Mouse (Mus musculus): Measurements from ENCODE around the gene Gm11146. TPM values are rescaled to one million over a fixed set of nuclear protein-coding genes. Genes with fewer than 3 reads are reported as not detected.
A peak's percentile ranks its signal among the peaks of the same experiment; 100 is the strongest.

Gm11146 gene
- total and polyA plus RNA-seq, 2 experiments from 2014 or later = not detected

GRCm38 (mm10) chr16:77593828-77594421 lies 8.0 kb downstream of the Gm11146 start:
- no peak for TF ChIP-seq EP300 (IDR thresholded peaks at IDR 0.05; ENCODE audit: low read depth)
- TF ChIP-seq CTCF (IDR thresholded peaks at IDR 0.05; ENCODE audit: low read depth) = no peak
- no peaks in the 10 kb centered on the region for H3K9me3 ChIP-seq (replicated peaks; ENCODE audit: control insufficient read depth, low read length)
- peak overlapping the region; percentile 46 for H3K4me3 ChIP-seq (ENCODE audit: low read depth, low read length)
- H3K36me3 ChIP-seq (replicated peaks; ENCODE audit: control insufficient read depth, insufficient read depth, low read length) = 0 out of 2 replicates have a peak, but pooled peaks cover 3% of the 10 kb centered on the region
- peak overlapping the region; percentile 58 for H3K4me2 ChIP-seq (ENCODE audit: low read depth, low read length)
- 13% methylated on average over 12 of the region's 12 CpGs for WGBS
- H3K9ac ChIP-seq (replicated peaks; ENCODE audit: low read depth, low read length) = peak overlapping the region; percentile 21; the same call in 1 of the 2 replicates
- no peaks in the 10 kb centered on the region; the same call in 1 of the 2 replicates for H3K4me1 ChIP-seq (ENCODE audit: control insufficient read depth, insufficient read depth)
- DNase-seq (ENCODE audit: low spot score) (peak; percentile 50), ATAC-seq (ENCODE audit: insufficient read depth, low read depth) (peak; percentile 51; the same call in 1 of the 2 replicates)
- H3K27me3 ChIP-seq (ENCODE audit: control insufficient read depth, insufficient read depth, low read length) = no peaks in the 10 kb centered on the region
- H3K27ac ChIP-seq (ENCODE audit: low read depth) = peak overlapping the region; percentile 69

- no peak overlapping the region for H3K4me3 ChIP-seq (ENCODE audit: low read depth, low read length)
- DNase-seq (ENCODE audit: low spot score) (no peak), ATAC-seq (ENCODE audit: insufficient read depth, low read depth) (no peak)
- TF ChIP-seq CTCF (IDR thresholded peaks at IDR 0.05; ENCODE audit: low read depth) (no peak), EP300 (IDR thresholded peaks at IDR 0.05; ENCODE audit: low read depth) (no peak)
- no peak overlapping the region for H3K9ac ChIP-seq (replicated peaks; ENCODE audit: low read depth, low read length)
- no peaks in the 10 kb centered on the region; the same call in 1 of the 2 replicates for H3K4me1 ChIP-seq (ENCODE audit: control insufficient read depth, insufficient read depth)
- H3K27ac ChIP-seq (ENCODE audit: low read depth) = peak overlapping the region; percentile 7; the same call in 1 of the 2 replicates
- H3K36me3 ChIP-seq (replicated peaks; ENCODE audit: control insufficient read depth, insufficient read depth, low read length) = 0 out of 2 replicates have a peak, but pooled peaks cover 3% of the 10 kb centered on the region
- H3K27me3 ChIP-seq (ENCODE audit: control insufficient read depth, insufficient read depth, low read length) = no peaks in the 10 kb centered on the region
- 71% methylated on average over 3 of the region's 3 CpGs for WGBS
- H3K9me3 ChIP-seq (replicated peaks; ENCODE audit: control insufficient read depth, low read length) = no peaks in the 10 kb centered on the region
- peak overlapping the region; percentile 58 for H3K4me2 ChIP-seq (ENCODE audit: low read depth, low read length)
Observed at GRCm38 (mm10) chr16:77592986-77593385, 8.9 kb downstream of the Gm11146 start.

GRCm38 (mm10) chr16:77573036-77573435 lies 28.9 kb downstream of the Gm11146 start:
- H3K4me2 ChIP-seq (ENCODE audit: low read depth, low read length) = no peak overlapping the region
- no peak overlapping the region for H3K27ac ChIP-seq (ENCODE audit: low read depth)
- H3K36me3 ChIP-seq (replicated peaks; ENCODE audit: control insufficient read depth, insufficient read depth, low read length) = no peaks in the 10 kb centered on the region
- 70% methylated on average over 5 of the region's 5 CpGs for WGBS
- no peak overlapping the region for H3K4me3 ChIP-seq (ENCODE audit: low read depth, low read length)
- H3K27me3 ChIP-seq (ENCODE audit: control insufficient read depth, insufficient read depth, low read length) = no peaks in the 10 kb centered on the region
- no peak for DNase-seq (ENCODE audit: low spot score)
- H3K9ac ChIP-seq (replicated peaks; ENCODE audit: low read depth, low read length) = no peak overlapping the region
- 0 out of 2 replicates have a peak, but pooled peaks cover 3% of the 10 kb centered on the region for H3K9me3 ChIP-seq (replicated peaks; ENCODE audit: control insufficient read depth, low read length)
- no peak for TF ChIP-seq EP300 (IDR thresholded peaks at IDR 0.05; ENCODE audit: low read depth)
- no peak for TF ChIP-seq CTCF (IDR thresholded peaks at IDR 0.05; ENCODE audit: low read depth)
- no peaks in the 10 kb centered on the region for H3K4me1 ChIP-seq (ENCODE audit: control insufficient read depth, insufficient read depth)
- no peak for ATAC-seq (ENCODE audit: insufficient read depth, low read depth)

DNA sequence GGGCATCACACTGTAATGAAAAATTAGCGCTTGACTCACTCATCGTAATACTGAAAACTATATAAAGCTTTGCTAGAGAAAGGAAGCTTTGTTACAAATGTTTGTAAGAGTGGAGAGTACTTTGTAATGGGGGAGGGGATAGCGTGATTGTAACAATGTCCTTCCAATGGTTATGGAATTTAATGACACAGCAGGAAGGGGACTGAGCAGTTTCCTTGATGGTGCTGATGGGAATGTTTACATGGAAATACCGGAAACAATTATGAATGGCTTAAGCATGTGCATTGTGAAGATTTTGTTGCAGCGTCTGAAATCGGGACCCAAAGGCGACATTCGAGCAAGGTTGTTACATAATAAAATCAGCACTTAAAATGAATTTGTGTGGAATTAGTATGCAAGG lies 32.4 kb downstream of the Gm11146 start:
- ATAC-seq (ENCODE audit: insufficient read depth, low read depth) = no peak
- DNase-seq (ENCODE audit: low spot score) = no peak

DNA sequence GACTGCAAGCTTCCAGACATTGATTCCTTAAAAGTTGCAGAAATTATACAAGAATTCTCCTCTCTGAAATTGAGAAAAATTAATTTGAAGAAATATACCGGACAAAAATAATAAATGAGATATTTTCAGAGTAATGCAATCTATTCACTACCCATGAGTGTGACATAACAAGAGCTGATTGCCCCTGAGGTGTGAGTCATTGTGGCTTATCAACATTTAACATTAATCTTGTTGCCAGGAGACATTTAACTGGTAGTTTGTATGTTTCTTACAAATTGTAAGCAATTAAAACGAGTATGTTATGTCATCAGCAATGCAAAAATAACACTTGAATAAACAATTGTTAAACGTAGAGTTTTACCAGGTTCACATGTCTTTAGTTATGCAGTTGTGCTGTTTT lies 33.5 kb downstream of the Gm11146 start:
- WGBS = 29% methylated on average over 3 of the region's 3 CpGs
- H3K4me2 ChIP-seq (ENCODE audit: low read depth, low read length) = no peak overlapping the region
- no peaks in the 10 kb centered on the region for H3K36me3 ChIP-seq (replicated peaks; ENCODE audit: control insufficient read depth, insufficient read depth, low read length)
- H3K4me1 ChIP-seq (ENCODE audit: control insufficient read depth, insufficient read depth) = 0 out of 2 replicates have a peak, but pooled peaks cover 3% of the 10 kb centered on the region
- H3K27ac ChIP-seq (ENCODE audit: low read depth) = no peak overlapping the region
- TF ChIP-seq EP300 (IDR thresholded peaks at IDR 0.05; ENCODE audit: low read depth) = no peak
- no peak for TF ChIP-seq CTCF (IDR thresholded peaks at IDR 0.05; ENCODE audit: low read depth)
- no peak overlapping the region for H3K9ac ChIP-seq (replicated peaks; ENCODE audit: low read depth, low read length)
- 0 out of 2 replicates have a peak, but pooled peaks cover 3% of the 10 kb centered on the region for H3K9me3 ChIP-seq (replicated peaks; ENCODE audit: control insufficient read depth, low read length)
- ATAC-seq (ENCODE audit: insufficient read depth, low read depth) (no peak), DNase-seq (ENCODE audit: low spot score) (no peak)
- H3K4me3 ChIP-seq (ENCODE audit: low read depth, low read length) = no peak overlapping the region
- no peaks in the 10 kb centered on the region for H3K27me3 ChIP-seq (ENCODE audit: control insufficient read depth, insufficient read depth, low read length)

More for the DNA sequence above, 32.4 kb downstream of the Gm11146 start:
- 81% methylated on average over 8 of the region's 8 CpGs for WGBS
- H3K36me3 ChIP-seq (replicated peaks; ENCODE audit: control insufficient read depth, insufficient read depth, low read length) = no peaks in the 10 kb centered on the region
- H3K4me1 ChIP-seq (ENCODE audit: control insufficient read depth, insufficient read depth) = no peaks in the 10 kb centered on the region
- no peak overlapping the region for H3K4me2 ChIP-seq (ENCODE audit: low read depth, low read length)
- H3K27ac ChIP-seq (ENCODE audit: low read depth) = 0 out of 2 replicates have a peak overlapping the region, but pooled peaks have one; percentile 25
- no peak overlapping the region for H3K4me3 ChIP-seq (ENCODE audit: low read depth, low read length)
- no peaks in the 10 kb centered on the region for H3K27me3 ChIP-seq (ENCODE audit: control insufficient read depth, insufficient read depth, low read length)
- no peak overlapping the region for H3K9ac ChIP-seq (replicated peaks; ENCODE audit: low read depth, low read length)
- 0 out of 2 replicates have a peak, but pooled peaks cover 3% of the 10 kb centered on the region for H3K9me3 ChIP-seq (replicated peaks; ENCODE audit: control insufficient read depth, low read length)
- TF ChIP-seq CTCF (IDR thresholded peaks at IDR 0.05; ENCODE audit: low read depth) (no peak), EP300 (IDR thresholded peaks at IDR 0.05; ENCODE audit: low read depth) (no peak)

Measured in heart, postnatal 0 days (tissue).